Mouse (Mus musculus) intestine, embryonic 15.5 days (tissue): ENCODE results near the gene Tnrc6c. TPM values are rescaled to one million over a fixed set of nuclear protein-coding genes. Genes with fewer than 3 reads are reported as not detected.
A peak's percentile ranks its signal among the peaks of the same experiment; 100 is the strongest.

Experiments
- ATAC-seq: fragments of 200-750 bp; cut with Nextera tagmentation; 2 replicates; pipeline ENCODE4 v1.8.0; 2017; ENCODE audit warnings: moderate TSS enrichment, moderate library complexity
- H3K27ac ChIP-seq: fragments of 300-500 bp; sonication (generic); 2 replicates; pipeline ENCODE4 v1.5.1; 2015; ENCODE audit warnings: mild to moderate bottlenecking, inconsistent platforms
- H3K27me3 ChIP-seq: fragments of 300-500 bp; sonication (generic); replicated peaks from 2 replicates; pipeline ENCODE4 v1.6.1; 2015; ENCODE audit warnings: inconsistent platforms
- H3K36me3 ChIP-seq: fragments of 300-500 bp; sonication (generic); 2 replicates; pipeline ENCODE4 v1.6.1; 2015; ENCODE audit warnings: inconsistent platforms
- H3K4me1 ChIP-seq: fragments of 300-500 bp; sonication (generic); replicated peaks from 2 replicates; pipeline ENCODE4 v1.6.1; 2015; ENCODE audit warnings: inconsistent platforms
- H3K4me2 ChIP-seq: fragments of 300-500 bp; sonication (generic); replicated peaks from 2 replicates; pipeline ENCODE4 v1.6.1; 2015; ENCODE audit warnings: mild to moderate bottlenecking, inconsistent platforms
- H3K4me3 ChIP-seq: fragments of 300-500 bp; sonication (generic); replicated peaks from 2 replicates; pipeline ENCODE4 v1.5.1; 2015; ENCODE audit warnings: inconsistent platforms
- H3K9ac ChIP-seq: fragments of 300-500 bp; sonication (generic); 2 replicates; pipeline ENCODE4 v1.6.1; 2015; ENCODE audit warnings: inconsistent platforms
- H3K9me3 ChIP-seq: fragments of 300-500 bp; sonication (generic); 2 replicates; pipeline ENCODE4 v1.6.1; 2016; ENCODE audit warnings: inconsistent platforms
- WGBS: fragments of 180-500 bp; shearing (Covaris S2); methylation state at CpG from one replicate; pipeline ENCODE4 v1.1.7; 2015; 5-methylcytosine and 5-hydroxymethylcytosine counted together
- polyA plus RNA-seq: library from polyadenylated mRNA; unstranded; fragments of >200 nt; fragmentation: Nextera tagmentation; extraction: Ambion mirVana; gene quantifications from 2 replicates; pipeline ENCODE4 v1.2.1, GENCODE M21; 2015

The Tnrc6c gene
- polyA plus RNA-seq, result 9.6 TPM in 2 replicates

DNA sequence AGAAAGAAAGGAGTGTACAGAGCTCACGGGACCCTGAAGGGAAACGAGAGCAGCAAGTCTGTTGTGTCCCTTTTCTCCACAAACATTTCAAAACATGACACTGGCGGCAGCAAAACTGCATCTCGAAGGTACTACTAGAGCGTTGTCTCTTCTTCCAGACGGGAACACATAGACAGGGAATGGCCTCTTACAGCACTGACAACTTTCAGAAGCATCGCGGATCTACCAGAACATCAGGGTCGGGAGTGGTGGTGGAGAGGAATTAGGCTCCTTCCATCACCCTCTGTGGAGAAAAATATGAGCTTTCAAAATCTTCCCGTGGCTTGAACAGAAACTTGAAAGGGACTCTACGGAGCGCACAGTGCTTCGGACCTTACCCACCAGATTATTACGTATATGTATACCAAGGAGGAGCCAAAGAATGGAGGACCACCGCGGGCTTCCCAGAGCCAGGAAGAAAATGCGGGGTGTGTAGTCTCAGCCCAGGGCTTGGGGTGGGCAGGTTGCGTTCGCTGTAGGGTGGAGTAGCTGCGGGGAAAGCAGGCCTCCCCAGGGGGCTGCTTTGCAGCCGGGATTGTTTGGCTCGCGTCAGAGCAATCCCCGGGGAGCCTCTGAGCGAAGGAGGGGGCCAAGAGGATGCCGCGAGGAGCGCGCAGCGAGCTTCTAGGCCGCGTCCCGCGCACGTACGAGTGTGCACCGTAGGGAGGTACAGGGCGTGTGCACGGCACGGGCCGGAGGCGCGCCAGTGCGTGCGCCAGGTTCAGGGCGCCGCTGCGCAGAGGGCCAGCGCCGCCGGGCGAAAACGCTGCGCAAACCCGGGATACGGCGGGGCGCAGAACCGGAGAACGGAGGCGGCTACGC lies at the start of gene Tnrc6c:
Tnrc6c (plus strand) TSS at position 799 of the 861 bp plus-strand sequence.
- no peaks in the 10 kb centered on the region; the same call in 1 of the 2 replicates for H3K27me3 ChIP-seq
- peak within 1 kb of the TSS; percentile 92 for H3K4me3 ChIP-seq
- peak; percentile 90 for ATAC-seq
- no peaks in the 10 kb centered on the region for H3K9me3 ChIP-seq
- WGBS, result under 1% methylated on average over 62 of the region's 62 CpGs
- H3K4me2 ChIP-seq, result peak within 1 kb of the TSS; percentile 88
- H3K9ac ChIP-seq, result peak within 1 kb of the TSS; percentile 95
- H3K27ac ChIP-seq, result peak within 1 kb of the TSS; percentile 96
- peaks cover 15% of the 10 kb centered on the region for H3K4me1 ChIP-seq
- no peaks in the 10 kb centered on the region for H3K36me3 ChIP-seq

DNA sequence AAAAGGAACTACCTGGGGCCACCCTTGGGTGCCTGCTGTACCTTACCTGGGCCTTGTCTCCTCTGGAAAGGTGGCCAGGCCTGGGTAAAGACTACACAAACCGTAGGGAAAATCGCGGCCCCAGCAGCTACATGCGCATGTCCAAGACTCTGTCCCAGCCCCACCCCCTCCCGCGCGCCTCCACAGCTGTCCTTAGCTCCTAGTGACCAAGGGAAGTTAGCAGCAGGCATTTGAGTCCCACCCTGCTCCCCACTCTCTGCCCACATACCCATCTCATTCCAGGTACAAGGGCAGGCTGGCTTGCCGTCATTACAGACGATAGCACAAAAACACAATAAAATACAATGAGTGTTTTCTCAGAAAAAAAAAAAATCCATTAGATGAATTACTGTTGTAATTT lies 48.0 kb upstream of the Tnrc6c start:
- ATAC-seq, result no peak
- Histone ChIP-seq H3K27me3 (0 out of 2 replicates have a peak, but pooled peaks cover 5% of the 10 kb centered on the region), H3K27ac (no peak overlapping the region), H3K4me2 (peak overlapping the region; percentile 47), H3K4me3 (no peak overlapping the region), H3K36me3 (no peaks in the 10 kb centered on the region), H3K4me1 (peaks cover 8% of the 10 kb centered on the region), H3K9me3 (no peaks in the 10 kb centered on the region), H3K9ac (no peak overlapping the region)
- WGBS, result 21% methylated on average over 9 of the region's 9 CpGs

DNA sequence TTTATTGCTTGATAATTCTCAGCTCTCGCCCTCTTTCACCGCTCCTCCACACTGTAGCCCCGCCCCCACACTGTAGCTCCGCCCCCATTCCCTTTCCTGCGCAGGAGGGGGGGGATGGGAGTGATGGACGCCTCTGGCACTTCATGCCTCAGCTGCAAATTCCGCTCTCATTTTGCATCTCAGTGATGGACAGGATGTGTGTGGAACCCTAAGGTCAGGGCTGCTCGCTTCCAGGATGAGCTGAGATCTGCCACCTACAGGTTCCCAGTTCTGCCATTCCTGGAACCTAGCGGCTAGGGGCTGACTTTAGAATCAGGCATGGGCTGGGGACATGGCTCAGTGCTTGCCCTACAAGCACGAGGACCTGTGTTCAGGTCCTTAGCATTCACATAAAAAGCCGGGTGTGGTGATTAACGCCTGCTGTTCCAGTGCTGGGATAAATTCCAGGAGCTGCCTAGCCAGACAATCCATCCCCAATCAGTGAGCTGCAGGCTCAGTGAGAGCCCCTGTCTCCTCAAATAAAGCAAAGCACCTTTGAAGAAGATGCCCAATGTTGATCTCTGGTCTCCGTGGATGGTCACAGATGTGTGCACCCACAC lies 47.4 kb upstream of the Tnrc6c start:
- no peaks in the 10 kb centered on the region for H3K9me3 ChIP-seq
- no peak overlapping the region for H3K27ac ChIP-seq
- peak overlapping the region; percentile 47; the same call in 1 of the 2 replicates for H3K4me2 ChIP-seq
- H3K36me3 ChIP-seq, result no peaks in the 10 kb centered on the region
- no peak overlapping the region for H3K4me3 ChIP-seq
- no peak overlapping the region for H3K9ac ChIP-seq
- peaks cover 12% of the 10 kb centered on the region for H3K4me1 ChIP-seq
- H3K27me3 ChIP-seq, result 0 out of 2 replicates have a peak, but pooled peaks cover 6% of the 10 kb centered on the region
- peak; percentile 37; the same call in 1 of the 2 replicates for ATAC-seq
- 9% methylated on average over 13 of the region's 13 CpGs for WGBS

DNA sequence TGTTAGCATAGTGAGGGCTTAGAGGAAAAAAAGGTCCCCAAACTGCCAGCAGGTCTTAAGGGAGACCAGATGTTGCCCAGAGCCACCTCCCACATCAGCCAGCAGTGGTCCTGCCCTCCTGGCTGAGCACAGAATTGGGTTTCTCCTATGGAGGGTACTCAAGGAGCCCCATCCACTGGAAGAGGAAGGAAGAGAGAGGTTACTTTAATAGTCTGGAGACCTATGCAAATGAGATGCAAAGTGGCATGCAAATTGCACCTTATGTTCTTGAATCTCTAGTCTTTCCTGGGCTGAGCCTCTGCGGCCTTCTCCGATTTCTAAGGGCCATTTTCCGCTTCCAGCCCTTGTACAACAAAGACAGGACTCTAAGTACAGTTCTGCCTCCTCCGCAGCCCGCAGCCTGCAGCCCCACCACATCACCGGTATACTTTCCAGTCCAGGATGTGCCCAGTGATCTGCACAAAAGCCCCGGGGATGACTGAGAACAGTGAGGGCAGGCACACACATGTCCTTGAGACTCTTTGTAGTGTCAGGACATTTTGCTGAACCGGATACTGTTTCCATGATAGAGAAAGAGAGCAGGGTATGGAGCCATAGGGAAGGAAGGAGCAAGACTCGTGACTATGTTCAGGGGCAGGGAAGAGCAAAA lies 45.8 kb upstream of the Tnrc6c start:
- Histone ChIP-seq H3K4me1 (peaks cover 13% of the 10 kb centered on the region), H3K27ac (no peak overlapping the region), H3K27me3 (peaks cover 9% of the 10 kb centered on the region; the same call in 1 of the 2 replicates), H3K9ac (no peak overlapping the region), H3K36me3 (no peaks in the 10 kb centered on the region), H3K9me3 (no peaks in the 10 kb centered on the region), H3K4me3 (no peak overlapping the region), H3K4me2 (no peak overlapping the region)
- no peak for ATAC-seq
- 63% methylated on average over 9 of the region's 9 CpGs for WGBS

DNA sequence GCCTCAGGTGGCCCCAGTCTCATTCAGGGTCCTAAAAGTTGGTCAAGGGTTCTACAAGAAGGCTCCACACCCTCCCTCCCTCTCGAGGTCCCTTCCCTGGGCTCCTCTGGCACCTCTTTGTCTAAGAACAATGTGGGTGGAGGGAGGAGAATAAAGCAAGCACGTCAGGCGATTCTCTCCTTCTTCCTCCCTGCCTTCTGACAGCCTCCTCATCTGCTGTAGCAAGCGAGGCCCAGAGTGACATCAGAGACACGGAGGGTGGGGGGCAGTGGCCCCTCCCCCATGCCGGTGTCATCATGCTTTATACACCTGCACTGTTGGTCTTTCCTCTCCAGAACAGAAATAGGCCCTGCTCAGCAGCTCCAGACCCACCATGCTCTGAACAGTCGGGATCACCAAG lies 45.1 kb upstream of the Tnrc6c start:
- Histone ChIP-seq H3K4me3 (no peak overlapping the region), H3K36me3 (no peaks in the 10 kb centered on the region), H3K9me3 (no peaks in the 10 kb centered on the region), H3K27me3 (peaks cover 9% of the 10 kb centered on the region; the same call in 1 of the 2 replicates), H3K9ac (no peak overlapping the region), H3K27ac (no peak overlapping the region), H3K4me2 (no peak overlapping the region), H3K4me1 (peaks cover 13% of the 10 kb centered on the region)
- ATAC-seq, result no peak
- 52% methylated on average over 7 of the region's 7 CpGs for WGBS

DNA sequence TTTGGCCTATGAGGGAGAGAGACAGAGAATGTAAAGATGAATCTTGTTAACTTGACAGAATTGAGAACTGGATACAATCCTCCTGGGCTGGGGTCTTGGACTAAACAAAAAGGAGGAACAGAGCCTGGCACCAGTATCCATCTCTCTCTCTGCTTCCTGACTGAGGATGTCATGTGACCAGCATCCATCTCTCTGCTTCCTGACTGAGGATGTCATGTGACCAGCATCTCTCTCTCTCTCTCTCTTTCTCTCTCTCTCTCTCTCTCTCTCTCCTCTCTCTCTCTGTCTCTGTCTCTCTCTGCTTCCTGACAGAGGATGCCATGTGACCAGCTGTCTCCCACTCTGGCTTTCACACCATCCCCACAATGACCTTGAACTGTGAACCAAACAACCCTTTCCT lies 43.5 kb upstream of the Tnrc6c start:
- H3K27ac ChIP-seq, result no peak overlapping the region
- peak overlapping the region; percentile 20; the same call in 1 of the 2 replicates for H3K4me3 ChIP-seq
- H3K4me1 ChIP-seq, result peaks cover 13% of the 10 kb centered on the region
- H3K9me3 ChIP-seq, result no peaks in the 10 kb centered on the region
- H3K4me2 ChIP-seq, result peak overlapping the region; percentile 54
- no peaks in the 10 kb centered on the region for H3K36me3 ChIP-seq
- no peak overlapping the region for H3K9ac ChIP-seq
- ATAC-seq, result 0 out of 2 replicates have a peak, but pooled peaks have one; percentile 5
- peaks cover 13% of the 10 kb centered on the region; the same call in 1 of the 2 replicates for H3K27me3 ChIP-seq

DNA sequence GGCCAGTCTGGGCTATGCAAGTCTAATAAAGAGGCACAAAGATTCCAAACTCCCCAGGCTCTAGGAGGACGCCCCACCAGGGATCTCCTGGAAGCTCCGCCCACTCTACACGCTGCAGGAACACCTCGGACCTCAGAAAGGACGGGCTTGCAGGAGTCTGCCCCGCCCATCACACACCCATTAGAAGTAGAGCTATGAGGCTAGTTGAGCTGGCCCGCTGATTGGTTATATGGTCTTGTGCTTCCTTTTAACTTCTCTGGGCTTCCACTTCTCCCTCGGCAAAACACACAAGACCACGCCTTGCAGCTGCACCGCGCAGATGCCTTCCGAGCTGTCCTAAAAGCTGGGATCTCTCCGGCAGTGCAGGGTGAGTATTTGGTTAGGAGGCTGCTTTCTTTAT lies 43.0 kb upstream of the Tnrc6c start:
- 1% methylated on average over 13 of the region's 13 CpGs for WGBS
- H3K4me1 ChIP-seq, result peaks cover 10% of the 10 kb centered on the region
- peak overlapping the region; percentile 54 for H3K4me2 ChIP-seq
- peak overlapping the region; percentile 20 for H3K4me3 ChIP-seq
- peaks cover 14% of the 10 kb centered on the region for H3K27me3 ChIP-seq
- H3K36me3 ChIP-seq, result no peaks in the 10 kb centered on the region
- H3K9ac ChIP-seq, result no peak overlapping the region; the same call in 1 of the 2 replicates
- H3K27ac ChIP-seq, result no peak overlapping the region
- ATAC-seq, result peak; percentile 87
- no peaks in the 10 kb centered on the region for H3K9me3 ChIP-seq

DNA sequence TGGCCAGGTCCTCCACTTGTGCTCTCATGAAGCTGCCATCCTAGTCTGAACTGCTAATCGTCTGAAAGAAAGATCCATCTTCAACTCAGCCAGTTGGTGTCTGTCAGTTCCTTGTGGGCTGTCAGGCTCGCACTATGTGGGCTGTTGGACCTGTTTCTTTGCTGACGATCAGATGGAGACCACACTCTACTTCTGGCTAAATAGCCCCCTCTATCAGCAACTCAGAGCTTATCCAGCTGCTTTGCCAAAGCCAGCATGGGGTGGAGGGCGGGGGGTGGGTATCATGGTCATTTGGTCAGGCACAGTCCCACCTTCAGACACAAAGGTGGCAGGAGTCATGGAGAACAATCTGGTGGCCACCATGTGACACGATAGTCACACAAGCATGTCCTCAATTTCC lies 42.2 kb upstream of the Tnrc6c start:
- ATAC-seq, result no peak
- Histone ChIP-seq H3K9ac (no peak overlapping the region), H3K4me1 (peaks cover 8% of the 10 kb centered on the region; the same call in 1 of the 2 replicates), H3K27ac (no peak overlapping the region), H3K4me2 (peak overlapping the region; percentile 54; the same call in 1 of the 2 replicates), H3K27me3 (peaks cover 22% of the 10 kb centered on the region), H3K9me3 (no peaks in the 10 kb centered on the region), H3K4me3 (no peak overlapping the region), H3K36me3 (no peaks in the 10 kb centered on the region)
- WGBS, result 40% methylated on average over 5 of the region's 5 CpGs

DNA sequence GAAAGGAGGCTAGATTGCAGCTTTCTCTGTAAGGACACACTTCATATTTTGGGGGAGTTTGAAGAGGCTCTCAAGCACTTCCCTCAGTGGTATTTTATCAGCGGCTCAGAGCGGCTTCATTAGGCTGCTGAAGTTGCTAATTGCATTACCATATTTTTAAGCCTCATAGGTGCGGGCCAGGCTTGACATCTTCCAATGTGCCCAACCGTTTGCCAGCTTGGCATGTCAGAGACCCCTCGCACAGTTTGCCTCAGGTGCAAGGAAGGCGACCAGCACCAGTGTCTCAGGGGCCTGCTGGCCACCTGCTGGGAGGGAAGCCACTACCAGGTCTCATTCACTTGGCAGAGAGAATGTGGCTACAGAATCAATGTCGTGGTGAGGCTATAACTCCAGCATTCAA lies 41.2 kb upstream of the Tnrc6c start:
- H3K27me3 ChIP-seq, result peaks cover 27% of the 10 kb centered on the region
- H3K4me2 ChIP-seq, result no peak overlapping the region
- no peak overlapping the region for H3K4me3 ChIP-seq
- no peaks in the 10 kb centered on the region for H3K36me3 ChIP-seq
- H3K9ac ChIP-seq, result no peak overlapping the region
- H3K4me1 ChIP-seq, result peaks cover 17% of the 10 kb centered on the region
- ATAC-seq, result no peak
- WGBS, result 59% methylated on average over 7 of the region's 7 CpGs
- H3K27ac ChIP-seq, result no peak overlapping the region
- no peaks in the 10 kb centered on the region for H3K9me3 ChIP-seq

DNA sequence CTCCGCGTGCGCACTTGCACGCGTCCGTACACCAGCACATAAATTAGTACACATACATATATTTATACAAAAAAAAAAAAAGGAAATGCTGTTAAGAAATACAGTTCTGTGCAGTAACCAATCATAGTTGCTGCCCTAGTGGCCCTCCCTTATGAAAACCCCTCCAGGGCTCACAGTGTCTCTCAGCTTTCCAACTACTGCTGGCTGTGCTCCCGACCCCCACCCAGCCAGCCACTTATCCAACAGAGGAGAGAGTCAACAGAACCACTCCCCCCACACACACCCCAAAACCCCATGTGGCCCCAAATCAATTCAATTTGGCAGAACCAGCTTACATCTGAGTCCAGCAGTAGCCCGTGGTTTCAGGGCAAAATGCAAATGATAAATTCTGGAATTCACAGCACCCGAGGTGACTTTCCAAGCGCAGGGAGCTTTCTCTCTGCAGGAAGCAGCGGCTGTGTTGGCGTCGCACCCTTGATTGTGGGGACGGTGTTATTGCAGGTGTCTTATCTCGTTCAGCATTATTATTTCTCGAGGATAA lies 36.7 kb upstream of the Tnrc6c start:
- no peak for ATAC-seq
- H3K27ac ChIP-seq, result no peak overlapping the region
- no peaks in the 10 kb centered on the region for H3K36me3 ChIP-seq
- H3K4me2 ChIP-seq, result peak overlapping the region; percentile 44
- H3K4me3 ChIP-seq, result no peak overlapping the region
- 11% methylated on average over 16 of the region's 16 CpGs for WGBS
- H3K9ac ChIP-seq, result no peak overlapping the region
- peaks cover 31% of the 10 kb centered on the region for H3K4me1 ChIP-seq
- peaks cover 22% of the 10 kb centered on the region for H3K27me3 ChIP-seq
- H3K9me3 ChIP-seq, result no peaks in the 10 kb centered on the region

DNA sequence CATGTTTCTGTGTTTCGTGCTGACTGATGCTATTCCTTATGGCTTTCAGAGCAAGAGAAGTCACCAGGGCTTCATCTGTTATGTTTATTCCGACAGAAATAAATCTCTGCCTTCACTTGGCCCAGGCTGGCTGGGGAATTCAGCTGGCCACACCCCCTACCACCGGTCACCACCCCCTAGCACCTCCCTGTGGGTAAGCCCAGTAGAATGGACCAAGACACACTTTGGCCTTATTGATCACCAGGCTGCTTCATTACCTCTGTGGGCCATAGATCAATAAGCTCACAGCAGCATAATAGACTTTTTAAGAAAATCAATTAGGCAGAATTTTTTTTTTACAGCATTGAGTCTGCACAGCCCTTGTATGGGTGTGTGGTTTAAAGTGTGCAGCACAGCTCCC lies 35.9 kb upstream of the Tnrc6c start:
- H3K4me3 ChIP-seq, result no peak overlapping the region
- H3K27me3 ChIP-seq, result peaks cover 18% of the 10 kb centered on the region
- H3K4me1 ChIP-seq, result peaks cover 31% of the 10 kb centered on the region
- 0 out of 2 replicates have a peak overlapping the region, but pooled peaks have one; percentile 46 for H3K27ac ChIP-seq
- H3K9me3 ChIP-seq, result no peaks in the 10 kb centered on the region
- H3K9ac ChIP-seq, result no peak overlapping the region
- H3K36me3 ChIP-seq, result no peaks in the 10 kb centered on the region
- 0 out of 2 replicates have a peak, but pooled peaks have one; percentile 39 for ATAC-seq
- H3K4me2 ChIP-seq, result peak overlapping the region; percentile 44
- WGBS, result 5% methylated on average over 3 of the region's 3 CpGs

DNA sequence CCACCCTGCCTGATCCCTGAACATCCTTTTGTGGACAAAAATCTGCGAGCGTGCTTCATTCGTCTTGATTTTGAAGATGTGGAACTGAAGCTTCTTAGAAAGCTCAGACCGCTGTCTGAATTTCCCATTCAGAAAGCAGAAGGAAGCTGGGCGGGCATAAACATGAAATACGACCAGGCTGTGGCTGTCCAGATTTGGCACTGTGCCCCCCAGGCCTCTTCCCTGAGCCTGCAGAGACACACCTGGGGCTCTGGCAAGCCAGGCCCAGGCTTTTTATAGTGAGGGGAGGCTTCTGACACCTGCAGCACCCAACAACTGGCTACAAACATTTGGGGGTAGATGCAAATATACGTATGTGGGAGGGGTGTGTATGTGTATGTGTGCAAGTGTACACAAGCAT lies 35.3 kb upstream of the Tnrc6c start:
- no peaks in the 10 kb centered on the region for H3K9me3 ChIP-seq
- no peak overlapping the region for H3K4me3 ChIP-seq
- ATAC-seq, result no peak
- H3K4me1 ChIP-seq, result peaks cover 31% of the 10 kb centered on the region
- H3K4me2 ChIP-seq, result no peak overlapping the region
- H3K36me3 ChIP-seq, result no peaks in the 10 kb centered on the region
- no peak overlapping the region for H3K9ac ChIP-seq
- 50% methylated on average over 7 of the region's 7 CpGs for WGBS
- peak overlapping the region; percentile 46 for H3K27ac ChIP-seq
- H3K27me3 ChIP-seq, result peaks cover 18% of the 10 kb centered on the region
